Mouse (Mus musculus) kidney, embryonic 16.5 days (tissue): Measurements from ENCODE around the gene Dennd2a. TPM values are rescaled to one million over a fixed set of nuclear protein-coding genes. Genes with fewer than 3 reads are reported as not detected.

Experiments used
- ATAC-seq: fragments of 200-750 bp; cut with Nextera tagmentation; 2 replicates; pipeline ENCODE4 v1.8.0; 2017; ENCODE audit warnings: moderate TSS enrichment; ENCODE audit not compliant: low FRiP score, low TSS enrichment
- H3K27ac ChIP-seq: fragments of 300-500 bp; sonication (generic); 2 replicates; pipeline ENCODE4 v1.5.1; 2014; ENCODE audit warnings: low read length
- H3K27me3 ChIP-seq: fragments of 300-500 bp; sonication (generic); 2 replicates; pipeline ENCODE4 v1.6.1; 2014; ENCODE audit warnings: low read length, control low read depth, mixed read lengths; ENCODE audit not compliant: insufficient read depth
- H3K36me3 ChIP-seq: fragments of 300-500 bp; sonication (generic); 2 replicates; pipeline ENCODE4 v1.6.1; 2014; ENCODE audit warnings: low read length, control low read depth, mixed read lengths; ENCODE audit not compliant: insufficient read depth
- H3K4me1 ChIP-seq: fragments of 300-500 bp; sonication (generic); 2 replicates; pipeline ENCODE4 v1.6.1; 2014; ENCODE audit warnings: low read length, control low read depth, mixed read lengths; ENCODE audit not compliant: insufficient read depth
- H3K4me2 ChIP-seq: fragments of 300-500 bp; sonication (generic); replicated peaks from 2 replicates; pipeline ENCODE4 v1.6.1; 2014; ENCODE audit warnings: low read depth, low read length
- H3K4me3 ChIP-seq: fragments of 300-500 bp; sonication (generic); 2 replicates; pipeline ENCODE4 v1.5.1; 2014; ENCODE audit warnings: mild to moderate bottlenecking, low read length
- H3K9ac ChIP-seq: fragments of 300-500 bp; sonication (generic); replicated peaks from 2 replicates; pipeline ENCODE4 v1.6.1; 2014; ENCODE audit warnings: low read length
- H3K9me3 ChIP-seq: fragments of 300-500 bp; sonication (generic); 2 replicates; pipeline ENCODE4 v1.6.1; 2016; ENCODE audit warnings: low read length, control low read depth
- WGBS: fragments of 180-500 bp; shearing (Covaris S2); extraction: QIAGEN DNeasy Blood & Tissue Kit; methylation state at CpG from one replicate; pipeline ENCODE4 v1.1.7; 2014; 5-methylcytosine and 5-hydroxymethylcytosine counted together
- polyA plus RNA-seq: library from polyadenylated mRNA; unstranded; fragments of >200 nt; fragmentation: Nextera tagmentation; extraction: Ambion mirVana; gene quantifications from 2 replicates; pipeline ENCODE4 v1.2.1, GENCODE M21; 2015

The Dennd2a gene
- polyA plus RNA-seq, 1 experiment from 2014 or later: 20.9 TPM

- peak overlapping the region; percentile 17 for H3K4me3 ChIP-seq
- 0 out of 2 replicates have a peak, but pooled peaks have one; percentile 26 for ATAC-seq
- peaks cover 12% of the 10 kb centered on the region; the same call in 1 of the 2 replicates for H3K4me1 ChIP-seq
- H3K9me3 ChIP-seq: no peaks in the 10 kb centered on the region
- 20% methylated on average over 23 of the region's 23 CpGs for WGBS
- no peak overlapping the region for H3K27ac ChIP-seq
- H3K4me2 ChIP-seq: peak overlapping the region; percentile 45
- H3K9ac ChIP-seq: 0 out of 2 replicates have a peak overlapping the region, but pooled peaks have one; percentile 32
- H3K27me3 ChIP-seq: no peaks in the 10 kb centered on the region
- H3K36me3 ChIP-seq: no peaks in the 10 kb centered on the region
Measured at GRCm38 (mm10) chr6:39562166-39563015, 4.7 kb upstream of the Dennd2a start.

DNA sequence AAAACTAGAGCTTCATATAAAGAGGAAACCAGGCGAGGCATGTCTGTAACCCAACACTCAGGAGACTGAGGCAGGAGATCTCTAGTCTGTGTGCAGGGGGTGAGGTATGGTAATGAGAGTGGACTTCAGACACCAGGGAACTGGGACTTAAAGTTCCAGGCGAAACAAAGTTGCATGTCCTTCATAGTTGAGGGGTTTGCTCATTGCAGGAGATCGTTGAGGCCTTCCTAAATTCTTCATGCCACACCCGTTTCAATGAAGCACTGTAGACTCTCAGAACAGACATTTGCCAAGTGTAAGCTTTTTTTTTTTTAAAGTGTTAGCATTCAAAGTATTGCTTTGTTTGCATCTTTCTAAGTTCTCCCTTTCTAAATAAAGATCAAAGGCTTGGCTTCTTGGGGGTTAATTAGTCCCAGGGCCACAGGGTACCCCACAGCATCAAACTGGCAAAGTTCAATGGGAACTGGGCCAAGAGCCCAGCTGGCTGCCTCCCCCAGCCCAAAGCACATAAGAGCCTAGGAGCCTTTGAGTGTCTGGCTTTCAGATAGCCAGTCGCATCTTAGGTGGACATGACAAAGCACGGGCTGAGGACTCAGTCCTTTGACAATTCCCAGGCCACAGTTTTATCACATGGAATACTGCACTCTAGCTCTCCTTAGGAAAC, 1.7 kb upstream of the Dennd2a start:
- H3K36me3 ChIP-seq: no peaks in the 10 kb centered on the region
- no peak overlapping the region for H3K4me3 ChIP-seq
- no peaks in the 10 kb centered on the region for H3K9me3 ChIP-seq
- no peaks in the 10 kb centered on the region for H3K27me3 ChIP-seq
- no peak for ATAC-seq
- no peak overlapping the region for H3K4me2 ChIP-seq
- H3K27ac ChIP-seq: no peak overlapping the region
- H3K9ac ChIP-seq: no peak overlapping the region
- WGBS: 56% methylated on average over 6 of the region's 6 CpGs
- H3K4me1 ChIP-seq: peaks cover 36% of the 10 kb centered on the region

DNA sequence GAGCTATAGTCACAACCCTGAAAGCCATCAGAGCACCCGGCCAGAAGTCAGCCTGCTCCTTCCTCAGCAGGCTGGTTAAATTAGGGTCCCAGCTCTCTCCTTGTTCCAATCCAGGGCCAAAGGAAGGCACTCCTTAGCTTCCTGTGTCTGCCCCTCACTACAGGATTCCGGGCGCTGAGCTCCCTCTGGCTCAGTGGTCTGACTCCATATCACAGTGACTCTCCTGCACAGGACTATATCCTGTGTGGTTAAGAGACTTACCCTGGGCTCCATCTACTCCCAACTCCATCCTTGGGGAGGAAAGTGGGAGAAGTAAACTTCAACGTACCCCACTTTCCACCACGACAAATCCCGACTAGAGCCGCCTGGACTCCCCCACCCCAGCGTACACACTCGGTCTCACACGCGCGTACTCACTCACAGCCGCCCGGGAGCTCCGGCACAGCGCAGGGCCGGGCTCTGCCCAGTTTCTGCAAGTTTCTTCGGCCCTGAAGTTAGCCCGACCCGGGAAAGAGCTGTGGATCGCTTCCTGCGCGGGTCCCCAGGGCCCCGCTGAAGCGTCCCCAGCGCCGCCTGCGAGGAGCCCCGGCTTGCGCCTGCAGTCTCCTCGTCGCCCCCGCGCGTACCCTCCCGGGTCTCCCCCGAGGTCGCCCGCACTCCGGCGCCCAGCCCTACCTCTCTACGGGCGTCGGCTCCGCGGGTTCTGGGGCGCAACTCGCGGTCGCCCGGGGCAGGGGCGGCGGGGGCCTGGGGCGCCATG, 587 bp downstream of the Dennd2a start:
- H3K27me3 ChIP-seq: no peaks in the 10 kb centered on the region
- no peaks in the 10 kb centered on the region for H3K9me3 ChIP-seq
- no peaks in the 10 kb centered on the region for H3K36me3 ChIP-seq
- WGBS: under 1% methylated on average over 51 of the region's 54 CpGs
- peak; percentile 73 for ATAC-seq
- peaks cover 41% of the 10 kb centered on the region for H3K4me1 ChIP-seq
- peak overlapping the region; percentile 73 for H3K4me2 ChIP-seq
- H3K4me3 ChIP-seq: peak overlapping the region; percentile 62
- H3K9ac ChIP-seq: peak overlapping the region; percentile 80
- H3K27ac ChIP-seq: peak overlapping the region; percentile 84

DNA sequence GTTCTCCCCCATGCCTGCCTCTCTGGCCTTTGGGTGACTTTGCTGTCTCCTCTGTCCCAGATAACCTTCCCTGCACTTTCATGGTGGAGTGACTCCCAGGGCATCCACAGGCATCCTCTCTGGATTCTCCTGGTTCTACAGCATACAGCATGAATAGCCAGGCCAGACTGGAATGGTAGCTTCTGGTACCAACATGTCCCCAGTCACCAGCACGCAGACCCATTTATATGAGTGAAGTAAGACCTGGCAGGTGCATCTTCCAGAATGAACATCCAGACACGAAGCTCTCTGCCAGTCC, 2.1 kb downstream of the Dennd2a start:
- no peak for ATAC-seq
- no peaks in the 10 kb centered on the region for H3K27me3 ChIP-seq
- peak overlapping the region; percentile 73 for H3K4me2 ChIP-seq
- peaks cover 46% of the 10 kb centered on the region for H3K4me1 ChIP-seq
- H3K27ac ChIP-seq: no peak overlapping the region
- H3K36me3 ChIP-seq: no peaks in the 10 kb centered on the region
- peak overlapping the region; percentile 62; the same call in 1 of the 2 replicates for H3K4me3 ChIP-seq
- no peak overlapping the region for H3K9ac ChIP-seq
- H3K9me3 ChIP-seq: no peaks in the 10 kb centered on the region
- 71% methylated on average over 2 of the region's 2 CpGs for WGBS

DNA sequence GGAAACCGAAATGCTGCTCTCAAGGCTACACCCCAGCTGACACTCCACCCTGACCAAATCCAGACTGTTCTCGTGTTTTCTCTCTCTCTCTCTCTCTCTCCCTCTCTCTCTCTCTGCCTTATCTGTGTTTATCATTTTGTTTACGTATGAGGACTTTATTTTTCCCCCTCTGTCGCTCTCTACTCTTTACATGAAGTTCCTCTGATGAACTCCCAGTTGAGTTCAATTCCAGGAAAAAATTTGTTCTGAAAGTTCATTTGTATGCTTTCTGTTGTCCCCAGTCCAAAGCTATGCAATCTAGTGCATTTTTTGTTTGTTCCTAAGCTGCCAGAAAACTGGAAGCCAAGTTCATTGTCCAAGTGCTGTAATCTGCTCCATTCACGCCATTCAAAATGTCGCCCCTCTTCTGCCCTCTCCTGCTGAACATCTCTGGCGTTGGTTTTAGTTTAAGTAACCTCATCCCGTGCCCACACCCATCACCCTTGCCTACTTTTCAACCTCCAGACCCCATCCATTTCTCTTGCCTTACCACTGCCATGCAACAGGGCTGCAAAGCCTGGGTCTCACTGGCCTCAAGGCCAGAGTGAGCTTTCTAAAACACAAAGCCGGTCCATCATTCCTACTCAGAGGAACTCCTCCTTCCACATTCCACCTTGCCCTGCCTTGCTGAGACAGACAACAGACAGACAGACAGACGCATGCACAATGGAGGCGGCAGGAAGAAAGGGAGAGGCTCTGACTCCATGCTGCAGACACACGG, 2.6 kb downstream of the Dennd2a start:
- no peak for ATAC-seq
- H3K9ac ChIP-seq: no peak overlapping the region
- no peak overlapping the region for H3K27ac ChIP-seq
- WGBS: 67% methylated on average over 12 of the region's 12 CpGs
- H3K27me3 ChIP-seq: no peaks in the 10 kb centered on the region
- peaks cover 46% of the 10 kb centered on the region for H3K4me1 ChIP-seq
- peak overlapping the region; percentile 62; the same call in 1 of the 2 replicates for H3K4me3 ChIP-seq
- H3K9me3 ChIP-seq: no peaks in the 10 kb centered on the region
- H3K4me2 ChIP-seq: peak overlapping the region; percentile 73
- H3K36me3 ChIP-seq: no peaks in the 10 kb centered on the region

- 38% methylated on average over 8 of the region's 8 CpGs for WGBS
- Histone ChIP-seq H3K9ac (0 out of 2 replicates have a peak overlapping the region, but pooled peaks have one; percentile 22), H3K4me3 (no peak overlapping the region), H3K27me3 (no peaks in the 10 kb centered on the region), H3K36me3 (no peaks in the 10 kb centered on the region), H3K27ac (0 out of 2 replicates have a peak overlapping the region, but pooled peaks have one; percentile 38), H3K9me3 (no peaks in the 10 kb centered on the region), H3K4me1 (peaks cover 50% of the 10 kb centered on the region), H3K4me2 (no peak overlapping the region)
- 0 out of 2 replicates have a peak, but pooled peaks have one; percentile 47 for ATAC-seq
Measured at GRCm38 (mm10) chr6:39551981-39552636, 5.6 kb downstream of the Dennd2a start.

GRCm38 (mm10) chr6:39548030-39548429, 9.6 kb downstream of the Dennd2a start:
- Histone ChIP-seq H3K9me3 (no peaks in the 10 kb centered on the region), H3K27ac (no peak overlapping the region), H3K4me3 (no peak overlapping the region), H3K36me3 (no peaks in the 10 kb centered on the region), H3K27me3 (no peaks in the 10 kb centered on the region), H3K4me1 (peaks cover 56% of the 10 kb centered on the region), H3K4me2 (no peak overlapping the region), H3K9ac (no peak overlapping the region; the same call in 1 of the 2 replicates)
- ATAC-seq: no peak
- WGBS: 68% methylated on average over 5 of the region's 5 CpGs

GRCm38 (mm10) chr6:39545474-39545873, 12.2 kb downstream of the Dennd2a start:
- Histone ChIP-seq H3K36me3 (no peaks in the 10 kb centered on the region), H3K27me3 (no peaks in the 10 kb centered on the region), H3K9ac (0 out of 2 replicates have a peak overlapping the region, but pooled peaks have one; percentile 8), H3K4me2 (no peak overlapping the region), H3K4me1 (peaks cover 66% of the 10 kb centered on the region), H3K9me3 (no peaks in the 10 kb centered on the region), H3K27ac (peak overlapping the region; percentile 95; the same call in 1 of the 2 replicates), H3K4me3 (no peak overlapping the region)
- ATAC-seq: no peak
- 78% methylated on average over 7 of the region's 7 CpGs for WGBS
